Mouse (Mus musculus): ENCODE results near the gene 2010111I01Rik.

DNA sequence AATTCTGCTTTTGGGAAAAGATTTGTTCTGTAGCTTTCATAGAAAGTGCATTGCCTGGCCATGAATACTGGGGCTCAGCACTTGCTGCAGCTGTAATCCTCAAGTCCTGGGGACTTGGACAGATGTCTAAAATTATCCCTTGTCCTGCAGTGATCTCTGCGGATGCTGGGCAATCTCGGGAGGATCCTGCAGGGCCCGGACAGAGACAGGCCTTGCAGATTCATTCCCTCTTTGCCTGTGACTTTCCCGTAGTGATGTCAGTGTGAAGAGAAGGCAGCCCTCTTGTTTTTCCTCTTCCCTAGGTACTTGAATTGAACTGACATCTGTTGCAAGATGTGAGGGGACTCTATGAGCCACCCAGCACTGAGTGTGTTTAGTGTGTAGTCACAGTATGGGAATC, 295.4 kb downstream of the 2010111I01Rik start:
- no peak for TF ChIP-seq CTCF (IDR thresholded peaks at IDR 0.05 in 2 of 3, conservative IDR thresholded peaks at IDR 0.05 in 1 of 3; ENCODE audit: control insufficient read depth in 1 of 3, insufficient read depth in 1 of 3, low read depth in 2 of 3, low read length in 3 of 3, poor library complexity in 1 of 3, severe bottlenecking in 1 of 3)
- TF ChIP-seq EP300 (IDR thresholded peaks at IDR 0.05; ENCODE audit: low read depth in 1 of 2, low read length in 2 of 2) = no peak

Measured in MEL (cell line).